Mouse (Mus musculus): ENCODE data around the gene B230118H07Rik.

B230118H07Rik gene

DNA sequence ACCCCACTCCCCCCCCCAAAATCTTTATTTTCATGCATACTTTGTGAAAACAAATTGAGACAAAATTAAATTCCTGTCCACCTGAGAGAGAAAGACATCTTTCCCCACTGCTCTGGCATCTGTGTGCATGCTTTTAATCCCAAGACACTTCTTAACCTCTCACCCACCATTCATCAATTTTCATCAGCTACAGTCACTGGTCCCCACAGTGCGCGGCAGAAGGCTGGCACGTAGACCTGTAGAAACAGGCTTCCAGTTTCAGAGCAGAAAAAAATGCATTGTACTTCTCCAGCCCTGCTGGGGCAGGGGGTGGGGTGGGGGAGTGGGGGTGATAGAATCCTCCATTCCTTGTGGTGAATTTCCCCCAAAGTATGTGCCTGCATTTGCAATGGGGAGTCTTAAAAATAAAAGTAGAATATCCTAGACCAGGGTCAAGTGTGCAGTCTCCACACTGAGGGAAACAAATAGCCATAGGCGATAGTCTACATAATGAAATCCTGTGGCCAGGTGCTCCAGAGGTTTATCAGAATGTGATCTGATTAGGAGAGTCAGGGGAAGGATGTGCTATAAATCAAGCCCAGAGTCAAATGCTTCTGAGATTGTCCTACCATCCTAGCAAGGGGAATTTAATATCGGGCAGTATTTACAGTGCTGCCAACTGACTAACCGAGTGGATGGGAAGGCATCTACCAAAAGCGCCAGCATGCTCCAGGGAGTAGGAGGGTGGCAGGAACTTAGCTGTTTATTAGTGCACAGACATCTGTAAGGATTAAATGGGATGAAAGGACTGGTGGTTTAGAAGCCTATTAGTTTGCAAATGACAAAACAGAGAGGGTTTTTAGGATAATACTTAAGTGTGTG lies 10.1 kb downstream of the B230118H07Rik start:
- DNase-seq, result no peak

DNA sequence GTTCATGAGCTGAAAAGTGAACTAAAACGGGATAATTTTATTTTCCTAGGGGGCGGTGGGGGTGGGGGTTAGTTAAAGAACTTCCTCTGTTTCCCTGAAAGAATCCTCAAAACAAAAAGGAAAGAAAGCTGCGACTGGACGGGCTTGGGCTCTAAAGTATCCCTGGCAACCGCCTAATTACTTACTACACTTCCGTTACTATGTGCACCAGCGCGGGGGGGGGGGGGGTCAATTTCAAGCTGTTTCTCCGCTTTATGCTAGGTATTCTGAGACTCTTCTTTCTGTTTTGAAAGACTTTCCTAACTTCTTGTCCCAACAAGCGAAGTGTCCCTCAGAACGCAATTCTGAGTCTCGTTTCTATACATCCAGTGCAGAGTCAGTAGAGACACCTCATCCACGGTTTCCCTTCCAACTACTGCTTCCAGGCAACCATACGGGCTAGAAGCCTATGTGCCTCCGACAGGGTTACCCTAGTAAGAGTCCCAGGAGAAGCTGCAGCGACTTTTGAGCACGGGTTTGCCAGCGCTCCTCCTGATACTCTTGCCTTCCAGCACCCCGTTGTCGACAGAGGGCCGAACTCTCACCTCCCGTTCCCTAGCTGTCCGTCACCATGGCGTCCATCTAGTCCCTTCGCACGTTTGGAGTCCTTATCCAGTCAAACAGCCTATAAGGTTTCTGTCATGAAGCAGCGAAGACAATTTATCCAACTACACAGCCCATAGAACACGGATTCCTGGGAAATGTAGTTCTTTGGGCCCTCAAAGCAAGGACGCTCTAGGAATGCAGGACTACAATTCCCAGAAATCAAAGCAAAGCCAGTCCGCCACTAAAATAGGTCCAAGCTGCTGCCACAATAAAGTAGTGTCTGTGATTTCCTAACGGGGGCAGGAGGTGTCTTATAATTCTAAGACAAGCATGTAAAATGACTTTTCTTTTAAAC lies 20.8 kb downstream of the B230118H07Rik start:
- DNase-seq, result peak; percentile 52

GRCm38 (mm10) chr2:101627227-101627626 lies 22.1 kb downstream of the B230118H07Rik start:
- peak; percentile 36 for DNase-seq

- DNase-seq, result peak; percentile 81
Observed at GRCm38 (mm10) chr2:101624526-101624925, 24.8 kb downstream of the B230118H07Rik start, which contains the start of gene Rag2. Rag2 (plus strand) TSS chr2:101624718.

GRCm38 (mm10) chr2:101624011-101624410 lies 25.3 kb downstream of the B230118H07Rik start:
- no peak for DNase-seq

DNA sequence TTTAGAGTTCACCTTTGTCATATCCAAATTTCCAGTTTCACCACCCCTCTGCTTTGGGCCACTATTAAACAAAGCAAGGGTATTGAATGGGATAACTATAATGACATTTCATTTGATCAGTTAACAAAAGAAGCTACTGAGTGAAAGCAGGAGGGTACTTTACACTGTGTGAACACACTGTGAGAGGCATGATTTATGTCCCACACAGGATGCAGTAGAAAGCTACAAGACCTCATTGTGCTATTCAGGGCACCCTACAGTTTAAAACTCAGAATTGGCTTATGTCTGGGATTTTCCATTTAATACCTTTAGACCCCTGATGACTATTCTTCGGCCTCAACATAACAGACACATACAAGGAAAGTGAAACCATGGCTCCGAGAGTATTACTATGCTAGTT lies 26.3 kb downstream of the B230118H07Rik start:
- DNase-seq, result no peak

GRCm38 (mm10) chr2:101621611-101622010 lies 27.7 kb downstream of the B230118H07Rik start:
- DNase-seq, result no peak

DNA sequence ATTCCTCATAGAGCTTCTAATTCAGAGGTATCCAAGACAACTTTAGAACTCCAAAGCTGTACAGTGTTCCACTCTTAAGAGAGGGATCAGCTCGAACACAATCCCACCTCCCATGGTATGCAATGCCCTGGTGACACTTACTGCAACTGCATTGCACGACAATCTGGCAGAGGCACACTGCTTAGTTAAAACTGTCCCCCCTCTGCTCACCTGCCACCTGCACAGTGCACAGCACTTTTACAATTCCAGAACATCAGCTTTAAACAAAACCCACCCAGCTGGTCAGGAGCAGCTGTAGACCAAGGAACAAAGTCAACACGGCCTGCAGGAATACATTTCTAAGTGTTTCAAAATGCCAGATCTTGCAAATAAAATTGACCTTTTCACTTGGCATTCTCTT lies 28.4 kb downstream of the B230118H07Rik start:
- DNase-seq, result peak; percentile 59

GRCm38 (mm10) chr2:101618373-101618772 lies 31.0 kb downstream of the B230118H07Rik start:
- DNase-seq, result no peak

DNA sequence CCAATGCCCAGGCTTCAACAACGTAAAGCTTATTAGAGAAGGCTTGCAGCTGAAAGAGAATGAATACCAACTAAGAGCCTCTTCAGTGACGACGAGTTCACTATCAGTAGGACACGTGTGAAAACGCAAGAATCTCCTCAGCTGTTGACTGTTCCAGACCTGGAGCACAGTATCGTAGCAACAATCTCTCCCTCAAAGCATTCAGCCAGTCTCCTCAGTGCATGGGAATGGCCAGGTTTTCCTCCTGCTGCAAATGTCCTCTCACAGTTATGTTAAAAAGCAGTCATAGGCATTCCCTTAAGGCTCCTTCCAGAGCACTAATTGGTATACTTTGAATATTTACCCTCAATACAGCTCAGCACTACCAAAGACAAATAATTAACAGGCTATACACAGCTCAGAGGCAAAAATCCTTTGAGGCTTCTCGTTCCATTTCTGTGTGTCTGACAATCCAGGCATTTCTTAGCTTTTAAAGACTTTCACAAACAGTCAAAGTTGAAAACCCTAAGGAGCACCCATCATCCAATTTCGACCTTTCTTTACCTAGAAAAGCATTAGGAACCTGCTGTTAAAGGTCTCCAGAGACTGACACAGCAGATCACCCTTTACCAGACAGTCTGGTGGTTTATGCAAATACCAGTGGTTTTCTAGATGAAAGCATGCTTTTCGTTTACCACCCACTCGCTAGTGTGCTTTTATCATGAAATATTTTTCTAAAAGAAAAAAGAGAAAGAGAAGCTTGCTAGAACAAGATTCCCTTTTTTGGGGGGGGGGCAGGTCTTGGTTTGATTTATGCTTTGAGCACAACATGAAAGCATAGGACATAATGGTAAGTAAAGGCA lies 33.6 kb downstream of the B230118H07Rik start:
- DNase-seq, result no peak

GRCm38 (mm10) chr2:101610861-101611260 lies 38.5 kb downstream of the B230118H07Rik start:
- DNase-seq, result no peak

GRCm38 (mm10) chr2:101608232-101608894 lies 41.0 kb downstream of the B230118H07Rik start:
- peak; percentile 81 for DNase-seq

DNA sequence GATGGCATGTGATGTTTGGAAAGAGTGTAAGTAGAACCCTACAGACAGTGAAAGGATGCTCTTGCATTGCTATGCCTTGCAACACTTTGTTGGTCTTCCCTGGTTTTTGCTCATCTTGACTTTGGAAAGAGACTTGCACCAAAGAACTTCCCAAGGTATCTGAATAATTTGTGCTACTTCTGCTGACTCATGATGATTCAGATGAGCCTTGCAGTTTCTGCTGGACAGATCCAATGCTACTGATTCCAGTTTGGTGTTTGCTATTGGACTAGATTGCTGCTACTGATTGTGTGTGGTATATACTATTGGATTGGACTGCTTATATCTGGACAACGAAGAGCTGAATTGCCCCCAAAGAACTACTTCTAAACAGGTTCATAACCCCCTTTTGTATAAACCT lies 46.2 kb downstream of the B230118H07Rik start:
- DNase-seq, result no peak

DNA sequence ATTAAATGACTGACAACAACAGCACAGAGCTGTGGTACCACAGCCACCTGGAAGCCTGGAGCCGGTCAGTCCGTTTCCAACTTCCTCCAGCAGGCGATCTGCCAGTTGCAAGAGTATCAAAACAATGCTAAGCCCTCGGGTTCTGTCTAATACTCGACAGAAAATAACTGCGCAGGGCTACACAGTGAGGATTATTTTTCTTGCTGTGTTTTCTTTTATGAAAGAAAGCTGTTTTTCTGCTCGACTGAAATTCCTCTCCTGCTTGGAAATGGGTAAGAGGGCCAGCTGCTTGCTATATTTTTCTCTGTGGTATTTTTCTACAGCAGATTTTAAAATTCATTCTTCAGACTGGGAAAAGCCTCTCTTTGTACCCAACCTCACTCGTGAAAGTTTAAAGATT lies 48.6 kb downstream of the B230118H07Rik start:
- DNase-seq, result peak; percentile 65

DNA sequence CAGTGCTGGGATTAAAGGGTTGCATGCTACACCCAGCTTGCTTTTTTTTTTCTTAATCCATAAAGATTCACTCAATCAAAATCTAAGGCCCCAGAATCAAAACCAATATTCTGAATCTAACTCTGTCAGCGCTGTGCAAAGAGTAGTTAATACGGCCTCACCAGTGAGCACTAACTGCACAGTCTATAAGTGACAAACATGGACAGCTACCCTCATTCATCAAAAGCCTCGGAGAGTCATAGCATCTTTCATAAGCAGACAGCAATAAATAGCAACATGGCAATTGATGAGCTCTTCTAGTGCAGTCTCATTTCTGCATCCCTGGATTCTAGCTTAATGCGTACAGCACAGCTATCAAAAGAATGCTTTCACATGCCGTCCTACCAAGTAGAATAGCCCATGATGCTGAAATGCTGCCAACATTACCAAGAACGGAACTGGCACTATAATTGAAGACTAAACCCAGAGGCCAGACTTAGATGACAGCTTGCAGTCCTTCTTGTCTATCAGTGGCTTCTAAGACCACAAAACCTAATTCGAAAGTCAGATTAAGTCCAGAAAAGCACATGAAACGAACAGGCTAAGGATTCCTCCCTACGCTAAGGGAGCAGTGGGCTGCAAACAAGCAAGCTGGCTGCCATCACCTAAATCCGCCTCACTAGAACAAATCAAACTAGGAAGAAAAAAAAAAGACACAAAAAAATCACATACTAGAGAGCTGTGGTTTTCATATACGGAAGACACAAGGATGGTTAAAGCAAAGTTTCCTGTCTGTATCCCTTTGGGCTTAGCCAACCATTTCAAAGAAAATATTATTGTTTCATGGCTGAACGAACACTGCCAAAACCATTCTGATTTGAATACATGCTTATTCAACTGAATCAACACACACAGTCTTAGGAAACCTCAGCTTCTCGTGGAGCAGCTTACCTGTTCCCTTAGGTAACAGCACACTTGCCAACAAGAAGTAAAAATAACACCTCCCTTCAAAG lies 50.8 kb downstream of the B230118H07Rik start:
- DNase-seq, result peak; percentile 13

DNA sequence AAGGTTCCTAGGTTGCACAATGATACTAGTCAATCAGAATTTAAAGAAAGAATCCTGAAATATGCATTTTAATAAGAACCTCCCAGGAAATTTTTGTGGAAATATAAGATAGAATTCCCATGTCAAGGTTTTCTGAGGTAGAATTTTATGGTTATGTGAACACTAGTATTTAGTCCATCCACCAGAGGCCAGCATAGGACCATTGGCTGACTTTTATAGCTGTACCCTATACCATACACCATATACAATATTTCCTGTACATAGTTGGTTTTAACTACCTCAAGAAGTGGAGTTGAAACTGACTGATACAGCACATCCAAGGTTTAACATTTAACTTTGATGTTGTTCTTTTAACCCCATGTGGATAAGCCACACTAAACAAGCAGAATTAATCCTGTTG lies 52.1 kb downstream of the B230118H07Rik start:
- peak; percentile 52 for DNase-seq

DNA sequence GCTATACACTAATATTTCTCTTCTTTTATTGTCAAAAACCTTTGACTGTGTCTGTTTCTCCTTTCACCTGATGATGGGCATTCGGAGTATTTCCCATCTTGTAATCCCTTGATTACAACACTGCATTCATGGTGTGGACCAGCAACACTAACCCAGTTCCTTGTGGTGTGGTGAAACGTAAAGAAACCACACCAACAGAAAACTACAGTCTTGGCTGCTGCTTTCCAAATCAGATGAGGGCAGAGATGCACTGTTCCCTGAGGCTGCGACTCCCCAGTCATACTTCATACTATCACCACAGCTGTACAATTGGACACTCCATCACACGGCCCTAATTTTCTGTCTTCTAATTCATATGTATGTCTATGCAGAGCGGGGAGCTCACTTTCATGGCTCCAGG lies 54.7 kb downstream of the B230118H07Rik start:
- peak; percentile 26 for DNase-seq

DNA sequence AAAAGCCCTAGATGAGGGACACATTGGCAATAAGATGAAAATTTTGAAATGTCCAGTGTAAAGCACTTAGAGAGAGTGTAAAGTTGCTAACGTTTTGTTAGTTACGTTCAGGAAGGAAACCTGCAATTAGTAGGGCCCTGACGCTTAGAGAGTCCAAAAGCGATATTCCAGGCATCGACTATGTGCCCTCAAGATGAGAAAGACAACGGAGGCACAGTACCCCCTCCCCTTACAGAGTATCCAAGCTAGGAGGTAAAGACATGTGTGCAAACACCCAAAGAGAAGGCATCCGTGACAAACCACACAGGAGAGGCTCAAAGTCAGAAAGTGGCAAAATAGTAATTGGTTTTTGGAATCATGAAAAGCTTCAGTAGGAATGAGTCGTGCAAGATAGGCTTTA lies 56.4 kb downstream of the B230118H07Rik start:
- DNase-seq, result peak; percentile 12

- DNase-seq, result peak; percentile 28
Observed at GRCm38 (mm10) chr2:101592023-101592841, 57.1 kb downstream of the B230118H07Rik start.

GRCm38 (mm10) chr2:101591356-101591755 lies 58.0 kb downstream of the B230118H07Rik start:
- peak; percentile 23 for DNase-seq
